Mouse (Mus musculus): ENCODE measurements around the gene Tekt4. TPM values are rescaled to one million over a fixed set of nuclear protein-coding genes. Genes with fewer than 3 reads are reported as not detected.

Tekt4 gene
- polyA plus RNA-seq, 1 experiment = 1.1 TPM

DNA sequence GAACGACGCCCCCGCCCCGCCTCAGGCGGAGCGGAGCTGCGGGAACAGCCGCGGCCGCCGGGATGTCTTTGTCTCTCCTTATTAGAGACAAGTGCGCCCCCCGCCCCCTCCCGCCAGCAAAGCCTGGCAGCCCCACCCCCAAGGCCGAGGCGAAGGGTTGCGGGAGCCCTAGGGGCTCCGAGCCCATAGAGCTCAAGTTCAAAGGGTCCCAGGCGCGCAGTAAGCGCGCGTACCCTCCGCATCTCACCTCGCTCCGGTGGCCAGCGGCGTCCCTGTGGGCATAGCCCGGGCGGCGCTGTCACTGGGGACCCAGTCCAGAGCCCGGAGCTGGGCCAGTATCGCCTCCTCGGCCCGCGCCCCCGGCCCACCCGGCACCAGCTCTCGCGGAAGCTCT is 21.2 kb upstream of the Tekt4 start:
- TF ChIP-seq CTCF (IDR thresholded peaks at IDR 0.05; ENCODE audit: borderline replicate concordance, insufficient read depth, low read depth, low read length) (no peak), POLR2A (IDR thresholded peaks at IDR 0.05; ENCODE audit: borderline replicate concordance, insufficient read depth, low read length) (no peak)
- no peak overlapping the region for H3K27ac ChIP-seq (ENCODE audit: insufficient read depth, low read length)
- no peak overlapping the region for H3K4me3 ChIP-seq (replicated peaks; ENCODE audit: insufficient read depth, low read depth, low read length)
- H3K27me3 ChIP-seq (ENCODE audit: control insufficient read depth, insufficient read depth, low read length) = peaks cover 3% of the 10 kb centered on the region; the same call in 1 of the 2 replicates
- no peak for DNase-seq
- WGBS = 1% methylated on average over 40 of the region's 40 CpGs
- no peaks in the 10 kb centered on the region for H3K4me1 ChIP-seq (ENCODE audit: control insufficient read depth, insufficient read depth, low read length)

- Histone ChIP-seq H3K27ac (ENCODE audit: insufficient read depth, low read length) (no peak within 1 kb of the TSS), H3K27me3 (ENCODE audit: control insufficient read depth, insufficient read depth, low read length) (peaks cover 3% of the 10 kb centered on the region; the same call in 1 of the 2 replicates), H3K4me3 (replicated peaks; ENCODE audit: insufficient read depth, low read depth, low read length) (peak within 1 kb of the TSS; percentile 31), H3K4me1 (ENCODE audit: control insufficient read depth, insufficient read depth, low read length) (no peaks in the 10 kb centered on the region)
- TF ChIP-seq POLR2A (IDR thresholded peaks at IDR 0.05; ENCODE audit: borderline replicate concordance, insufficient read depth, low read length) = no peak
- no peak for TF ChIP-seq CTCF (IDR thresholded peaks at IDR 0.05; ENCODE audit: borderline replicate concordance, insufficient read depth, low read depth, low read length)
- DNase-seq = no peak
- 1% methylated on average over 95 of the region's 103 CpGs for WGBS
Measured at GRCm38 (mm10) chr17:25433617-25434606, 20.5 kb upstream of the Tekt4 start, which contains the start of gene Cacna1h. Gene Cacna1h (minus strand): TSS chr17:25433783.

DNA sequence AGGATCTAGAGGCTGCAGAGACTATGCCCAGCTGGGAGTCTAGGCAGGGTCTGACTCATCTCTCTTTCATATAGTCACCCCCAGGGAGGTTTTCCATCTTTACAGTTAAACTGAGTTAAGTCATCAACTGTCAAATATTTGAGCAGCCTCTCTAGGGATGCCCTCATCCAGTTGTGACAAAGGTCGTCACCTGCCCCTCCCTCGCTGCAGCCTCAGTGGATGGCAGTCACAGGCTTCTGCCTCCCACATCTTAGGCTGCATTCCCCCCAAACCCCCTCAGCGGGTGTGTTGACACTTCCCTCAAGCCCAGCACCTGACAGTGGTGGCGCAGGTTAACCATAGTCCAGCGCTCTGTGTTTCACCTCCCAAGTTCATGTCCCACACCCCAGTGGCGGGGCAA is 13.0 kb upstream of the Tekt4 start:
- DNase-seq = no peak
- no peak overlapping the region for H3K4me3 ChIP-seq (replicated peaks; ENCODE audit: insufficient read depth, low read depth, low read length)
- no peak overlapping the region for H3K27ac ChIP-seq (ENCODE audit: insufficient read depth, low read length)
- TF ChIP-seq POLR2A (IDR thresholded peaks at IDR 0.05; ENCODE audit: borderline replicate concordance, insufficient read depth, low read length) (no peak), CTCF (IDR thresholded peaks at IDR 0.05; ENCODE audit: borderline replicate concordance, insufficient read depth, low read depth, low read length) (no peak)
- H3K4me1 ChIP-seq (ENCODE audit: control insufficient read depth, insufficient read depth, low read length) = no peaks in the 10 kb centered on the region
- no peaks in the 10 kb centered on the region for H3K27me3 ChIP-seq (ENCODE audit: control insufficient read depth, insufficient read depth, low read length)
- 88% methylated on average over 6 of the region's 6 CpGs for WGBS

- TF ChIP-seq CTCF (IDR thresholded peaks at IDR 0.05; ENCODE audit: borderline replicate concordance, insufficient read depth, low read depth, low read length) (no peak), POLR2A (IDR thresholded peaks at IDR 0.05; ENCODE audit: borderline replicate concordance, insufficient read depth, low read length) (no peak)
- Histone ChIP-seq H3K4me1 (ENCODE audit: control insufficient read depth, insufficient read depth, low read length) (no peaks in the 10 kb centered on the region), H3K27ac (ENCODE audit: insufficient read depth, low read length) (no peak overlapping the region), H3K4me3 (replicated peaks; ENCODE audit: insufficient read depth, low read depth, low read length) (no peak overlapping the region), H3K27me3 (ENCODE audit: control insufficient read depth, insufficient read depth, low read length) (no peaks in the 10 kb centered on the region)
- DNase-seq = no peak
- WGBS = 40% methylated on average over 3 of the region's 3 CpGs
Measured at GRCm38 (mm10) chr17:25442889-25443288, 11.5 kb upstream of the Tekt4 start.

GRCm38 (mm10) chr17:25445074-25445473 is 9.3 kb upstream of the Tekt4 start:
- no peak for TF ChIP-seq POLR2A (IDR thresholded peaks at IDR 0.05; ENCODE audit: borderline replicate concordance, insufficient read depth, low read length)
- no peak for TF ChIP-seq CTCF (IDR thresholded peaks at IDR 0.05; ENCODE audit: borderline replicate concordance, insufficient read depth, low read depth, low read length)
- DNase-seq = no peak
- WGBS = 19% methylated on average over 4 of the region's 4 CpGs
- Histone ChIP-seq H3K4me3 (replicated peaks; ENCODE audit: insufficient read depth, low read depth, low read length) (no peak overlapping the region), H3K27me3 (ENCODE audit: control insufficient read depth, insufficient read depth, low read length) (no peaks in the 10 kb centered on the region), H3K27ac (ENCODE audit: insufficient read depth, low read length) (no peak overlapping the region), H3K4me1 (ENCODE audit: control insufficient read depth, insufficient read depth, low read length) (no peaks in the 10 kb centered on the region)

DNA sequence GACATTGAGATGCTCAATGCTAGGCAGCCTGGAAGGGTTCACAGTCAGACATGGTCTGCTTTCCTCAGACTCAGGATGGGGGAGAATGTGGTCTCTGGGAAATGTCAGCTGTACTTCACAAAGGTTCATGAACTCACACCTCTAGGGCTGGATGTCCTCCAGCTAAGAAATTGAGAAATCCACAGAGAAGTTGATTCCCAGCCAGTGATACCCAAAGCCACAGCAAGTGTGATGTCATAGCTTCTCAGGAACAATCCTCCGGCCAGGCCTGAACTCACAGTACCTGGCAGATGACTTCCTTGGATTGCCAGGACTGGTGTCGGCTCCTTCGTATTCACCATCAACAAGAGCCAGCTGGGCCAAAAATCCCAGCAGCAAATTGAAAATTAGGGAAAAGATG is 8.6 kb upstream of the Tekt4 start:
- TF ChIP-seq POLR2A (IDR thresholded peaks at IDR 0.05; ENCODE audit: borderline replicate concordance, insufficient read depth, low read length) (no peak), CTCF (IDR thresholded peaks at IDR 0.05; ENCODE audit: borderline replicate concordance, insufficient read depth, low read depth, low read length) (no peak)
- Histone ChIP-seq H3K27ac (ENCODE audit: insufficient read depth, low read length) (no peak overlapping the region), H3K4me1 (ENCODE audit: control insufficient read depth, insufficient read depth, low read length) (no peaks in the 10 kb centered on the region), H3K27me3 (ENCODE audit: control insufficient read depth, insufficient read depth, low read length) (no peaks in the 10 kb centered on the region), H3K4me3 (replicated peaks; ENCODE audit: insufficient read depth, low read depth, low read length) (no peak overlapping the region)
- no peak for DNase-seq
- 41% methylated on average over 3 of the region's 3 CpGs for WGBS

- TF ChIP-seq POLR2A (IDR thresholded peaks at IDR 0.05; ENCODE audit: borderline replicate concordance, insufficient read depth, low read length) = no peak
- no peak for TF ChIP-seq CTCF (IDR thresholded peaks at IDR 0.05; ENCODE audit: borderline replicate concordance, insufficient read depth, low read depth, low read length)
- no peaks in the 10 kb centered on the region for H3K4me1 ChIP-seq (ENCODE audit: control insufficient read depth, insufficient read depth, low read length)
- H3K27me3 ChIP-seq (ENCODE audit: control insufficient read depth, insufficient read depth, low read length) = no peaks in the 10 kb centered on the region
- no peak for DNase-seq
- WGBS = 85% methylated on average over 12 of the region's 12 CpGs
- H3K4me3 ChIP-seq (replicated peaks; ENCODE audit: insufficient read depth, low read depth, low read length) = no peak overlapping the region
- H3K27ac ChIP-seq (ENCODE audit: insufficient read depth, low read length) = no peak overlapping the region
Measured at GRCm38 (mm10) chr17:25447865-25448264, 6.5 kb upstream of the Tekt4 start.

DNA sequence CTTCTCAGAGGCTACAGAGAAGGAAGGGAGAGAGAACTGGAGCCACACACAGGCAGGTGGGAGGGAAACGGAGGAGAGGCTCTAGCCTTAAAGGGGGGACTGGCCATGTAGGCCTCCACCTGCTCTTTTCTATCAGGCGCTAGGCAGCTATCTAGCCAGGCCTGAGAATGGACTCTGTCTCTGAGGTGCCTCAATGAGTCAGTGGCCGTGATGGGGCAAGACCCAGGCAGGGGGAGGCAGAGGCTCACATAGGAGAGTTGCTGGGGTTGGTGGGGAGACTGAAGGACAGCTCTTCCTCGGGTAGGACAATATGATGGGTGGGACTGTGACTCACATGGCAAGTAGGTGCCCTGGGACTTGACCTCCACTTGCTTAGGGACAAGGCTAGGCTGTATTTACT is 4.1 kb upstream of the Tekt4 start:
- DNase-seq = no peak
- Histone ChIP-seq H3K27ac (ENCODE audit: insufficient read depth, low read length) (no peak overlapping the region), H3K27me3 (ENCODE audit: control insufficient read depth, insufficient read depth, low read length) (no peaks in the 10 kb centered on the region), H3K4me1 (ENCODE audit: control insufficient read depth, insufficient read depth, low read length) (no peaks in the 10 kb centered on the region), H3K4me3 (replicated peaks; ENCODE audit: insufficient read depth, low read depth, low read length) (no peak overlapping the region)
- 74% methylated on average over 4 of the region's 4 CpGs for WGBS
- no peak for TF ChIP-seq CTCF (IDR thresholded peaks at IDR 0.05; ENCODE audit: borderline replicate concordance, insufficient read depth, low read depth, low read length)
- no peak for TF ChIP-seq POLR2A (IDR thresholded peaks at IDR 0.05; ENCODE audit: borderline replicate concordance, insufficient read depth, low read length)

Data from cerebellum, adult 2 months (tissue).